Mouse (Mus musculus) heart, postnatal 0 days (tissue): ENCODE measurements at regions not wholly inside any gene's neighbourhood (a gene's known extent, or its start where the extent isn't known, plus 50 kb on each side); places are given as distances from the start of the nearest gene placed in this dataset.

ENCODE experiments used
- ATAC-seq: fragments of 200-750 bp; cut with Nextera tagmentation; 2 replicates; pipeline ENCODE4 v1.8.0; 2017; ENCODE audit warnings: low read depth, moderate number of reproducible peaks, moderate library complexity; ENCODE audit not compliant: insufficient read depth
- DNase-seq: peaks from one replicate; pipeline ENCODE4 v3.0.0-alpha.2; 2016; ENCODE audit warnings: low spot score
- H3K27ac ChIP-seq: fragments of 300-500 bp; sonication (generic); 2 replicates; pipeline ENCODE4 v1.5.1; 2014; ENCODE audit warnings: low read depth, mild to moderate bottlenecking
- H3K27me3 ChIP-seq: fragments of 300-500 bp; sonication (generic); 2 replicates; pipeline ENCODE4 v1.6.1; 2014; ENCODE audit warnings: low read length, mixed read lengths; ENCODE audit not compliant: control insufficient read depth, insufficient read depth
- H3K36me3 ChIP-seq: fragments of 300-500 bp; sonication (generic); replicated peaks from 2 replicates; pipeline ENCODE4 v1.6.1; 2014; ENCODE audit warnings: low read length, mixed read lengths; ENCODE audit not compliant: control insufficient read depth, insufficient read depth
- H3K4me1 ChIP-seq: fragments of 300-500 bp; sonication (generic); 2 replicates; pipeline ENCODE4 v1.6.1; 2014; ENCODE audit warnings: antibody characterized with exemption; ENCODE audit not compliant: control insufficient read depth, insufficient read depth
- H3K4me2 ChIP-seq: fragments of 300-500 bp; sonication (generic); 2 replicates; pipeline ENCODE4 v1.6.1; 2014; ENCODE audit warnings: low read depth, mild to moderate bottlenecking, low read length, moderate library complexity
- H3K4me3 ChIP-seq: fragments of 300-500 bp; sonication (generic); 2 replicates; pipeline ENCODE4 v1.5.1; 2014; ENCODE audit warnings: low read depth, low read length
- H3K9ac ChIP-seq: fragments of 300-500 bp; sonication (generic); replicated peaks from 2 replicates; pipeline ENCODE4 v1.6.1; 2014; ENCODE audit warnings: low read depth, low read length, mixed read lengths
- H3K9me3 ChIP-seq: fragments of 300-500 bp; sonication (generic); replicated peaks from 2 replicates; pipeline ENCODE4 v1.6.1; 2016; ENCODE audit warnings: low read length; ENCODE audit not compliant: control insufficient read depth
- CTCF ChIP-seq: IDR thresholded peaks from 2 replicates; pipeline ENCODE4 v1.5.1; 2016; ENCODE audit warnings: antibody characterized with exemption, control low read depth, low read depth
- EP300 ChIP-seq: IDR thresholded peaks from 2 replicates; pipeline ENCODE4 v1.6.1; 2016; ENCODE audit warnings: antibody characterized with exemption, low read depth
- WGBS: fragments of 180-500 bp; shearing (Covaris S2); extraction: QIAGEN DNeasy Blood & Tissue Kit; methylation state at CpG from one replicate; pipeline ENCODE4 v1.1.7; 2014; 5-methylcytosine and 5-hydroxymethylcytosine counted together

- no peak overlapping the region for H3K4me2 ChIP-seq
- DNase-seq (peak; percentile 37), ATAC-seq (no peak)
- no peaks in the 10 kb centered on the region for H3K4me1 ChIP-seq
- WGBS, result 81% methylated on average over 12 of the region's 12 CpGs
- H3K36me3 ChIP-seq, result no peaks in the 10 kb centered on the region
- no peaks in the 10 kb centered on the region for H3K9me3 ChIP-seq
- no peak for TF ChIP-seq CTCF
- TF ChIP-seq EP300, result no peak
- no peaks in the 10 kb centered on the region for H3K27me3 ChIP-seq
- H3K4me3 ChIP-seq, result no peak overlapping the region
- H3K9ac ChIP-seq, result no peak overlapping the region
- no peak overlapping the region for H3K27ac ChIP-seq
These were observed 340.4 kb downstream of the Pik3r1 start for GRCm38 (mm10) chr13:101427426-101428221.

GRCm38 (mm10) chr13:101426461-101426860 is 341.6 kb downstream of the Pik3r1 start:
- Histone ChIP-seq H3K27ac (no peak overlapping the region), H3K9ac (no peak overlapping the region), H3K4me2 (no peak overlapping the region), H3K27me3 (no peaks in the 10 kb centered on the region), H3K4me1 (no peaks in the 10 kb centered on the region), H3K4me3 (no peak overlapping the region), H3K36me3 (no peaks in the 10 kb centered on the region), H3K9me3 (no peaks in the 10 kb centered on the region)
- no peak for ATAC-seq
- no peak for DNase-seq
- 64% methylated on average over 5 of the region's 5 CpGs for WGBS
- no peak for TF ChIP-seq EP300
- TF ChIP-seq CTCF, result no peak

- H3K36me3 ChIP-seq, result no peaks in the 10 kb centered on the region
- no peak overlapping the region for H3K27ac ChIP-seq
- H3K4me1 ChIP-seq, result 0 out of 2 replicates have a peak, but pooled peaks cover 4% of the 10 kb centered on the region
- no peak overlapping the region for H3K4me3 ChIP-seq
- DNase-seq (no peak), ATAC-seq (no peak)
- TF ChIP-seq EP300 (no peak), CTCF (no peak)
- H3K27me3 ChIP-seq, result no peaks in the 10 kb centered on the region
- WGBS, result 23% methylated on average over 3 of the region's 3 CpGs
- H3K9me3 ChIP-seq, result no peaks in the 10 kb centered on the region
- H3K9ac ChIP-seq, result no peak overlapping the region
- H3K4me2 ChIP-seq, result no peak overlapping the region
These were observed 345.9 kb downstream of the Pik3r1 start for GRCm38 (mm10) chr13:101422082-101422481.

GRCm38 (mm10) chr13:101419457-101420025 is 348.5 kb downstream of the Pik3r1 start:
- no peaks in the 10 kb centered on the region for H3K27me3 ChIP-seq
- DNase-seq (no peak), ATAC-seq (no peak)
- no peak overlapping the region for H3K9ac ChIP-seq
- H3K36me3 ChIP-seq, result no peaks in the 10 kb centered on the region
- no peak overlapping the region for H3K4me3 ChIP-seq
- 74% methylated on average over 7 of the region's 7 CpGs for WGBS
- no peak for TF ChIP-seq CTCF
- H3K4me2 ChIP-seq, result no peak overlapping the region
- H3K9me3 ChIP-seq, result no peaks in the 10 kb centered on the region
- H3K4me1 ChIP-seq, result 0 out of 2 replicates have a peak, but pooled peaks cover 4% of the 10 kb centered on the region
- no peak overlapping the region for H3K27ac ChIP-seq

- 19% methylated on average over 6 of the region's 6 CpGs for WGBS
- Histone ChIP-seq H3K4me2 (no peak overlapping the region), H3K4me3 (no peak overlapping the region), H3K9ac (no peak overlapping the region), H3K9me3 (no peaks in the 10 kb centered on the region), H3K27ac (peak overlapping the region; percentile 34), H3K36me3 (no peaks in the 10 kb centered on the region), H3K4me1 (0 out of 2 replicates have a peak, but pooled peaks cover 4% of the 10 kb centered on the region), H3K27me3 (no peaks in the 10 kb centered on the region)
- DNase-seq (no peak), ATAC-seq (peak; percentile 27; the same call in 1 of the 2 replicates)
- TF ChIP-seq CTCF (no peak), EP300 (no peak)
These were observed 349.7 kb downstream of the Pik3r1 start for GRCm38 (mm10) chr13:101418272-101418671.

- Histone ChIP-seq H3K27ac (no peak overlapping the region), H3K4me1 (no peaks in the 10 kb centered on the region), H3K36me3 (no peaks in the 10 kb centered on the region), H3K27me3 (no peaks in the 10 kb centered on the region), H3K9ac (no peak overlapping the region), H3K9me3 (no peaks in the 10 kb centered on the region), H3K4me2 (no peak overlapping the region), H3K4me3 (no peak overlapping the region)
- DNase-seq (no peak), ATAC-seq (no peak)
- 73% methylated on average over 4 of the region's 4 CpGs for WGBS
- no peak for TF ChIP-seq EP300
- TF ChIP-seq CTCF, result no peak
These were observed 359.1 kb downstream of the Pik3r1 start for GRCm38 (mm10) chr13:101408885-101409284.
